Mouse (Mus musculus): Measurements from ENCODE around the gene Dnaic2. TPM values are rescaled to one million over a fixed set of nuclear protein-coding genes. Genes with fewer than 3 reads are reported as not detected.

Dnaic2 gene
- total RNA-seq, 2 experiments from 2014 or later, result 1.7 to 2.0 TPM

GRCm38 (mm10) chr11:114741451-114741850 lies 14.2 kb downstream of the Dnaic2 start:
- DNase-seq (ENCODE audit: low spot score in 2 of 2), result no peak

DNA sequence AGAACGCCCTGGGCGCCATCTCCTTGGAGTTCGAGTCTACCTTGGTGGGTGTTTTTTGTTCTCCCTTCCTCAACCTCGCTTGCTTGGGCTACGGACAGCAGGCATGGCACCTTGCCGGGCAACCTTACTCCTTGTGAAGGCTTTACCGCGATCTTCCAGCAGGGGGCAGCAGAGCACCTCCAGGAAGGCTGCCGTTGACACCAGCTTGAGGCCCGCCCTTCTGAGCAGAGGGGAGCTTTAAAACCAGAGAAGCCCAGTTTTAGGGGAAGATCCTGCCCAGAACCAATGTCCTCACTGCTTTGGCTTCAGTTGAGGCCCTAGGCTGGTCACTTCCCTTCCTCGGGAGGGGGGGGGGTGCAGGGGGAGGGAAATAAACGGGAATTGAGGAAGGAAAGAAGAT lies 17.9 kb downstream of the Dnaic2 start:
- DNase-seq (ENCODE audit: low spot score in 2 of 2), result peak; percentile 84 to 85

GRCm38 (mm10) chr11:114747564-114748138 lies 20.4 kb downstream of the Dnaic2 start:
- DNase-seq (ENCODE audit: low spot score in 2 of 2), result no peak

GRCm38 (mm10) chr11:114764820-114765818 lies 37.9 kb downstream of the Dnaic2 start, which contains the start of gene Kif19a:
Gene Kif19a (plus strand): TSS chr11:114765388.
- DNase-seq (ENCODE audit: low spot score in 2 of 2), result peak; percentile 31 to 35

DNA sequence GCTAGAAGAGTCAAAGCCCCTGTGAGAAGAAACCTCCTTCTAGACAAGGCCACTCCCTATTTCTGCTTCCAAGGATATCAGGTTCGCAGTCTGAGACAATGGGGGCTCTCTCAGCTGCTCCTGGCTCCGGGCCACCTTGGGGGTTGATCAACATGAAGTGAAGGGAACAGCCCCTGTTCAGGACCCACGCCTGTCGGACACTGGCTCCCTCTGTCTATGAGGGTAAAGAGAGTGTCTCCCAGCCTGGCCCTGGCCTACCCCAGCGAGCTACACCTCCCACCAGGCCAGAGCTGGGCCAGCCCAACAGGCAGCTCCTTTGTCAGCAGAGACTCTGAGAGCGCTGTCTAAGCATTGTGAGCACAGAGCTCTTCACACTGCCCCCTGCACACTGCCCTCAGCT lies 42.7 kb downstream of the Dnaic2 start:
- DNase-seq (ENCODE audit: low spot score in 2 of 2), result no peak

DNA sequence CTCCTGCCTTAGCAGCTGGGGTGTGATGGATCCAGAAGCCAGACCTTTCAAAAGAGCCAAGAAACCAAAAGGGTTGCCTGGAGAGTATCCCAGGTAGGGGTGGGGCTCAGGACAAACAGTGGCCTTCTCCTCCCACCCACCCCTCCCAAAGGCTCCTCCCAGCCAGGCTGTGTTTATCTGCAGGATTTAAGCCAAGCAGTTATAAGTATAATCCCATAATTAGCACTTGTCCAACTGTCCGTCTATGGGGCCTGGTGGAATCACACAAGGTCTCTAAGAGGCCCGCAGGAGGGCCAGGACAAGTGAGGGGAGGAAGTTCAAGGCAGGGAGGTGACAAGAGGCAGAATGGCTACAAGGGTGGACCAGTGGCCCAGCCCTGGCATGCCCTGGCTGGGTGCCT lies 44.7 kb downstream of the Dnaic2 start:
- no peak for DNase-seq (ENCODE audit: low spot score in 2 of 2)

DNA sequence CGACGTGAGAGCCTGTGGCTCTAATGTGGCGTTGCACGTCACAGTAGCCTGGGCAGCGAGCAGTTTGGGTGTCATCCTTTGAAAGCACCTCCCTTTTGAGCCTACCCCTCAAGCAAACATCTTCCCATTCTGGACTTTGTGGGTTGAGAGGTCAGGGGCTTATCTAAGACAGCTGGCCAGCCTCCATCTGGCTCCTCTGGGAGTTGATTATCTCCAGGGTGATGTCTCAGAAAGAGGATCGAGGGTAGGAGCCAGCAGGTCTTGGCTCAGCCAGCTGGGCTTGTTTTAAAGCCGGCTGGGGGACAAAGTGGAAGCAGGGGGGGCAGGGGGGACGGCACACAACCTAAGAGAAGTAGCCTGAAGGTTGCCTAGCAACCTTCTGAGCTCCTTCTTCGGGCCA lies 52.9 kb downstream of the Dnaic2 start:
- no peak for DNase-seq (ENCODE audit: low spot score in 2 of 2)

DNA sequence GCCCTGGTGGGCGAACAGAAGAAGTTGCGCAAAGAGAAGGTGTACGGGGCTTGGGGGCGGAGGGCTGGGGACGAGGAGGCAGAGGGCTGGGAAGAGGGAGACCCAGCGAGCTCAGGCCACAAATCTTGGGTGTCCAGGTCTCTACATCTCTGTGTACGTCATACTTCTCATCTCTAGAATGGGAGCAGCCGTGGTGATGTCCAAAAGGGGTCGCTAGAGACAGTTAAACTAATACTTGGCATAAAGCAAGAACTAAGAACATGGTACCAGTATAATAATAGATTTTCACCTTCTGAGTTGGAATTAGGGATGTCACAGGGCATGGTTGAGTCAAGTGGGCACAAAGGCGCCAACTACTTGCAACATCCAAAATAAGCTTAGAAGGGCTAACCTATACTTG lies 58.7 kb downstream of the Dnaic2 start:
- no peak for DNase-seq (ENCODE audit: low spot score in 2 of 2)

DNA sequence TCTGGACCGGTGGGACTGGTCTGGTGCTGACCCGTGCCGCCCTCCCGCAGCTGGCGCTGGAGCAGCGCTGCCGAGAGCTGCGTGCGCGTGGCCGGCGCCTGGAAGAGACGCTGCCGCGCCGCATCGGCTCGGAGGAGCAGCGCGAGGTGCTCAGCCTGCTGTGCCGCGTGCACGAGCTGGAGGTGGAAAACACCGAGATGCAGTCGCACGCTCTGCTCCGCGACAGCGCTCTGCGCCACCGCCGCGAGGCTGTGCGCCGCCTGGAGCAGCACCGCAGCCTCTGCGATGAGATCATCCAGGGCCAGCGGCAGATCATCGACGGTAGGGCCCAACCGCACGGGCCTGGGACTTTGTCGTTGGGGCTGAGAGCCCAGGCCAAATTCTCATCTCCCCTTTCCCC lies 59.1 kb downstream of the Dnaic2 start:
- DNase-seq (ENCODE audit: low spot score in 2 of 2), result no peak

DNA sequence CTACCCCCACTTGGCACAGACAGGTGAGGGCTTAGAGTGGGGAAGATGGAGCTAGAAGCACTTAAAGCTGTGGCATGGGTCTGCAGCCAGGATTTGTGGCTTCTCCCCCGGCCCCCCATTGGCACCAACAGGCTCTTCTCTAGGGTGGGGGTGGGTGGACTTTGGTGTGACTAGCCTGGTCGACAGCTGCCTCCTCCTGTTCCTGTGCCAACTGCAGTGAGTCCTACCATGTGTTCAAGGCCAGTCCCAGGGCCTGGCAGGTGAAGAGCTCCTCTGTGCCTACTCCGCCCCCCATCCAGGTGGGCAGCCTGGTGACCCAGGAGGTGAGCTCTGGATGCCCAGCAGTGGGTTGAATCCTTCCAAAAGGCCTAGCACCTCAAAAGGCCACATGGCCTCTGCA lies 60.4 kb downstream of the Dnaic2 start:
- DNase-seq (ENCODE audit: low spot score in 2 of 2), result no peak

DNA sequence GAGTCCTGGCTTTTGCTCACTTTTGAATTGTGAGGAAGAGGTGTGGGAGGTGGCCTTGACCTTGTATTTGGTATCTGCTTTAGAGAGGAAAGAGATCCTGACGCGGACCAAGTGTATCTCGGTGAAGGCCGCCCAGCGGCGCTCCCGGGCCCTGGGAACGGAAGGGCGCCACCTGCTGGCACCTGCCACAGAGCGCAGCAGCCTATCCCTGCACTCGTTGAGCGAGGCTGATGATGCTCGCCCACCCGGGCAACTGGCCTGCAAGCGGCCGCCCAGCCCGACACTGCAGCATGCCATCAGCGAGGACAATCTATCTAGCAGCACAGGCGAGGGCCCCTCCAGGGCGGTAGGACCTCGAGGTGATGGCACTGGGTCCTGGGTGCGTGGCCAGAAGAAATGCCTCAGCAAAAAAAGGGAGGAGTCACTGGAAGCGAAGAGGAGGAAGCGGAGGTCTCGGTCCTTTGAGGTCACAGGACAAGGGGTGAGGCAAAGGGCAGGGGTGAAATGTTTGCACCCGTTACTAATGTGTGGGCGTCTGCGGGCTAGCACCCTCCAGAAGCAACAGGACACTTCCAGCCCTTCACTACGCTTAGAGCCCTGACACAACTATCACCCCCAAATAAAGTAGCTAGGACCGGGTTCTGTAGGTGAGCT lies 62.0 kb downstream of the Dnaic2 start:
- DNase-seq (ENCODE audit: low spot score in 2 of 2), result peak; percentile 60 to 64

- no peak for DNase-seq (ENCODE audit: low spot score in 2 of 2)
Observed at GRCm38 (mm10) chr11:114789716-114790115, 62.5 kb downstream of the Dnaic2 start.

DNA sequence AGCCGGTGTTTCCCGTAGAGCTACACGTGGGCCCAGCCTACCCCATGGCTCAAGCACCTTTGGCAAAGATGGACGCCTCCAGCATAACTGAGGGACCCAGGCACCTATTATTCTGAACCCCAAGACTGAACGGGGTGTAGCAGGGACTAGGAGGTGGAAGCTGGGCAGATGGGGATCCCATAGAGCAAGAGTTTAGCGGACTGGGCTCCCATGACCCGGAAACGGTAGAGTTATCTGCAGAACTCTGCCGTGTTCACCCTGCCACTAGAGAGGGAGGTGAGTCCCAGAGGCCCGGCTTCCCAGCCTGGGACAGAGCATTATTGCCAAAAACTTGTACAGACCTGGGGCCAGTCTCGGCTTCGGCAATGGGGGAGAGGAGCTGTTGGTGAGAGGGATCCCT lies 63.0 kb downstream of the Dnaic2 start:
- DNase-seq (ENCODE audit: low spot score in 2 of 2), result no peak

GRCm38 (mm10) chr11:114790841-114791240 lies 63.6 kb downstream of the Dnaic2 start:
- no peak for DNase-seq (ENCODE audit: low spot score in 2 of 2)

DNA sequence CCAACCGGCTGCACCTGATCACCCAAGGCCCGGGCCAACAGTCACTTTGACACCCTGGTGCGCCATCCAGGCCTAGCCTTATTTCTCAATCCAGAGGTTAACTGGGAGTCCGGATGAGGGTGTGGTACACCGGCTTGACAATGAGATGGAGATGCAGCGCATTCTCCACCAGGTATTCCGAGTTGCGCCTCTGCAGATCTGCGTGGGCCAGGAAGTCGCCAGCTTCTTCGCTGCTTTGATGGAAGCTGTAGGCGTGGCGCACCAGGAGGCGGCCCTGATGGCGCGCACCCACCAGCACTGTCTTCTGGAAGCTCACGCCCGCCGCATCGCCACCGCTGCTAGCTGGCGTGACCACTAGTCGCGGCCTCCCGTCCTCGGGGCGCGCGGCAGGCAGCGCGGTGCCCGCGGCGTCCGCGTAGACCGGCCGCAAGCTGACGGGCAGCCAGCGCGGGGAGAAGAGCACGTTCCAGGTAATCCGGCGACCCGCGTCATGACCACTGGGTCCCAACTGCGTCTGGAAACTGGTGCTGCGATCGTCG lies 64.2 kb downstream of the Dnaic2 start:
- no peak for DNase-seq (ENCODE audit: low spot score in 2 of 2)

- DNase-seq (ENCODE audit: low spot score in 2 of 2), result no peak
Observed at GRCm38 (mm10) chr11:114791891-114792411, 64.7 kb downstream of the Dnaic2 start.

DNA sequence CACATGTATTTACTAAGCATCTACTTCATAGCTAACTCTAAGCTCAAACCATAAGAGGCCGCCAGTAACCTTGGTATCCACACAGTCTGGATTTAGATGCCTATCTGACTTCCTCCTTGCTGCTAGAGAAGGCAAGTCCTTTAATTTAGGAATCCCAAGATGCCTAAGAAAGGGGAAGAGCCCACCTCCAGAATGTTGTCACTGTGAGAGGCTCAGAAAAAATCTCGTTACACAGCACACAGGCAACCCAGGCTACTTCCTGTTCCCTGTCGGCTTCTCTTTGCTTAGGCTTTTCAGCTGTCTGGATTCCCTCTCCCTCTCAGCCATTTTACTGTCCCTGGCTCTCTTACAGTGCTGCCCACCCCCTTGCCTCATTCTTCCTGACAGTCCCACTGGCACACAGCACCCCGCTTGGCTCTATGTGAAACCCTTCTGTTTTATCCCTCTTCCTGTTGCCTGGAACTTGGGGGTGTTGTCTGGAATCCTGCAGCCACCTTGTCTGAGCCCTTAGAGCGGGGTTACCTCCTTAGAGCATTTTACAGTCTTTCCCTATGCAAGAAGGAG lies 65.8 kb downstream of the Dnaic2 start:
- DNase-seq (ENCODE audit: low spot score in 2 of 2), result no peak

- DNase-seq (ENCODE audit: low spot score in 2 of 2), result no peak
Observed at GRCm38 (mm10) chr11:114793868-114794545, 66.8 kb downstream of the Dnaic2 start.

DNA sequence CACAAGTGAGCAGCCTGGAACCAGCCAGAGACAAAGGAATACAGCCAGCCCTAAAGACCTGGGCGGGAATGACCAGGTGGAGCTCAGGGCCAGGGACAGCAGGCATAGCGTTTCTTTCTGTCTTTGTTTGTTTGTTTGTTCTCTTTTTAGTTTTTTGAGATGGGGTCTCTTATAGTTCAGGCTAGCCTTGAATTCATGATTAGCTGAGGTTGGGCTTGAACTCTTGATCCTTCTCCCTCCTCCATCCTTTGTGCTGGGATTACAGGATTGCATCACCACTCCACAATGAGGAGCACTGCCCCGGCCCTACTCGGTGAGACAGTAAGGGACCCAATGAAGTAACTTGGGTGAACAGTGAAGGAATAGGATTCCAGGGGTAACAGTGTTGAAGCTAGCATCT lies 67.5 kb downstream of the Dnaic2 start:
- DNase-seq (ENCODE audit: low spot score in 2 of 2), result no peak

- DNase-seq (ENCODE audit: low spot score in 2 of 2), result no peak
Observed at GRCm38 (mm10) chr11:114795231-114795746, 68.1 kb downstream of the Dnaic2 start.
